Mouse (Mus musculus): ENCODE results near the gene Gm43191. TPM values are rescaled to one million over a fixed set of nuclear protein-coding genes. Genes with fewer than 3 reads are reported as not detected.
"Not testable (repeated sequence)": the region's sequence is repeated elsewhere in the genome, so short reads cannot be mapped to it uniquely, and the experiment has no call there.

Gm43191 gene
- 1 to 10 TPM; 2.1 to 3.4 TPM for total RNA-seq (2021)
- long read RNA-seq, experiment 1: 0 reads
- long read RNA-seq, experiment 2, partial matches to known transcripts: 0 of 1 reads
- long read RNA-seq, experiment 2, other reads (novel, unspliced or antisense): 1 of 1 reads

GRCm38 (mm10) chr3:116681160-116681559, at the start of gene Gm43191:
Gm43191 (minus strand) TSS chr3:116681260.
- no peak for DNase-seq (ENCODE audit: low spot score in 2 of 2)

- no peak for DNase-seq (ENCODE audit: low spot score in 2 of 2)
Observed at GRCm38 (mm10) chr3:116729483-116730174, 48.6 kb upstream of the Gm43191 start.

- no peak for DNase-seq (ENCODE audit: low spot score in 2 of 2)
Observed at GRCm38 (mm10) chr3:116726807-116727206, 45.7 kb upstream of the Gm43191 start.

GRCm38 (mm10) chr3:116723496-116724481, 42.7 kb upstream of the Gm43191 start:
- DNase-seq (ENCODE audit: low spot score in 2 of 2): no peak

GRCm38 (mm10) chr3:116722980-116723379, 41.9 kb upstream of the Gm43191 start:
- no peak for DNase-seq (ENCODE audit: low spot score in 2 of 2)

- no peak for DNase-seq (ENCODE audit: low spot score in 2 of 2)
Observed at GRCm38 (mm10) chr3:116718951-116719350, 37.9 kb upstream of the Gm43191 start.

GRCm38 (mm10) chr3:116713031-116713430, 32.0 kb upstream of the Gm43191 start:
- no peak for DNase-seq (ENCODE audit: low spot score in 2 of 2)

- DNase-seq (ENCODE audit: low spot score in 2 of 2): no peak
Observed at GRCm38 (mm10) chr3:116712436-116712881, 31.4 kb upstream of the Gm43191 start, which contains the start of gene Slc35a3. Slc35a3 (minus strand) TSS chr3:116712831.

GRCm38 (mm10) chr3:116711624-116712435, 30.8 kb upstream of the Gm43191 start:
- peak; percentile 70 to 81 for DNase-seq (ENCODE audit: low spot score in 2 of 2)

GRCm38 (mm10) chr3:116710941-116711340, 29.9 kb upstream of the Gm43191 start:
- no peak for DNase-seq (ENCODE audit: low spot score in 2 of 2)

GRCm38 (mm10) chr3:116705637-116706204, 24.7 kb upstream of the Gm43191 start:
- no peak for DNase-seq (ENCODE audit: low spot score in 2 of 2)

GRCm38 (mm10) chr3:116703835-116704234, 22.8 kb upstream of the Gm43191 start:
- no peak for DNase-seq (ENCODE audit: low spot score in 2 of 2)

GRCm38 (mm10) chr3:116702647-116703272, 21.7 kb upstream of the Gm43191 start:
- no peak for DNase-seq (ENCODE audit: low spot score in 2 of 2)

GRCm38 (mm10) chr3:116701601-116702000, 20.5 kb upstream of the Gm43191 start:
- no peak for DNase-seq (ENCODE audit: low spot score in 2 of 2)

- no peak for DNase-seq (ENCODE audit: low spot score in 2 of 2)
Observed at GRCm38 (mm10) chr3:116698786-116699185, 17.7 kb upstream of the Gm43191 start.

- no peak for DNase-seq (ENCODE audit: low spot score in 2 of 2)
Observed at GRCm38 (mm10) chr3:116695666-116695985, 14.6 kb upstream of the Gm43191 start.

GRCm38 (mm10) chr3:116694955-116695665, 14.1 kb upstream of the Gm43191 start:
- DNase-seq (ENCODE audit: low spot score in 2 of 2): no peak

- DNase-seq (ENCODE audit: low spot score in 2 of 2): no peak
Observed at GRCm38 (mm10) chr3:116694312-116694711, 13.3 kb upstream of the Gm43191 start.

GRCm38 (mm10) chr3:116664281-116664680, 16.8 kb downstream of the Gm43191 start:
- DNase-seq (ENCODE audit: low spot score in 2 of 2): not testable (repeated sequence)
